Comparison of ENCODE assay signal across 8 mouse cellular contexts in genomic region chr2:48950252-48950315, GRCm38 (mm10). TPM values are rescaled to one million over a fixed set of nuclear protein-coding genes. Genes with fewer than 3 reads are reported as not detected.
DNase-seq lines count a peak whose midpoint lies in the region; ATAC-seq and TF ChIP-seq lines count a peak whose summit lies in the region.

Orc4 (minus strand) TSS chr2:48950277.

- peak within 1 kb of the TSS; percentile 95 for H3K9ac ChIP-seq in limb, embryonic 13.5 days

- H3K27ac ChIP-seq in testis, adult 2 months (ENCODE audit: control insufficient read depth, insufficient read depth, low read depth, low read length), result peak within 1 kb of the TSS; percentile 86
- H3K27ac ChIP-seq in limb, embryonic 13.5 days, result peak within 1 kb of the TSS; percentile 97
- peak within 1 kb of the TSS; percentile 86 for H3K27ac ChIP-seq in small intestine, adult 2 months (ENCODE audit: insufficient read depth, low read depth, low read length)

- no peak for DNase-seq in testis, postnatal 14 days (ENCODE audit: low spot score)
- no peak for DNase-seq in heart, postnatal 14 days
- DNase-seq in thymus, adult 18-20 months, result no peak
- DNase-seq in ovary, postnatal 14 days (ENCODE audit: low spot score), result no peak

- no peaks in the 10 kb centered on the region for H3K4me1 ChIP-seq in testis, adult 2 months (ENCODE audit: control insufficient read depth, insufficient read depth, low read length)
- peaks cover 10% of the 10 kb centered on the region for H3K4me1 ChIP-seq in limb, embryonic 13.5 days
- no peaks in the 10 kb centered on the region for H3K4me1 ChIP-seq in small intestine, adult 2 months (ENCODE audit: control insufficient read depth, insufficient read depth, insufficient read length, low read length)

- TF ChIP-seq POLR2A in testis, adult 2 months (IDR thresholded peaks at IDR 0.05; ENCODE audit: control insufficient read depth, low read depth, low read length), result no peak
- TF ChIP-seq POLR2A in small intestine, adult 2 months (IDR thresholded peaks at IDR 0.05; ENCODE audit: low read depth, low read length), result no peak; the same call in 1 of the 2 replicates

- 0% methylated on average over 2 of the region's 2 CpGs for WGBS in limb, embryonic 13.5 days
- 0% methylated on average over 2 of the region's 2 CpGs for WGBS in small intestine, adult 2 months

- ATAC-seq in erythroblast, adult 5-6 weeks (replicated peaks; ENCODE audit: low FRiP score, poor library complexity, severe bottlenecking), result no peak
- ATAC-seq in limb, embryonic 13.5 days (ENCODE audit: low FRiP score, low read depth), result no peak

- no peaks in the 10 kb centered on the region for H3K27me3 ChIP-seq in testis, adult 2 months (ENCODE audit: control insufficient read depth, insufficient read depth, low read length)
- no peaks in the 10 kb centered on the region for H3K27me3 ChIP-seq in limb, embryonic 13.5 days
- H3K27me3 ChIP-seq in small intestine, adult 2 months (ENCODE audit: control insufficient read depth, insufficient read depth, low read length), result no peaks in the 10 kb centered on the region

- intact Hi-C loops in heart, postnatal 14 days (cut with DNase I), result no loop called here

- H3K4me2 ChIP-seq in limb, embryonic 13.5 days (replicated peaks), result peak within 1 kb of the TSS; percentile 68

- peak within 1 kb of the TSS; percentile 94 for H3K4me3 ChIP-seq in testis, adult 2 months (ENCODE audit: control insufficient read depth, low read depth, low read length)
- H3K4me3 ChIP-seq in limb, embryonic 13.5 days, result peak within 1 kb of the TSS; percentile 90
- H3K4me3 ChIP-seq in small intestine, adult 2 months (ENCODE audit: low read depth, low read length), result peak within 1 kb of the TSS; percentile 97

- H3K9me3 ChIP-seq in limb, embryonic 13.5 days, result no peaks in the 10 kb centered on the region

- no peak for TF ChIP-seq CTCF in testis, adult 2 months (IDR thresholded peaks at IDR 0.05; ENCODE audit: control insufficient read depth, insufficient read depth, insufficient replicate concordance, low read depth, low read length)
- TF ChIP-seq CTCF in small intestine, adult 2 months (IDR thresholded peaks at IDR 0.05; ENCODE audit: extremely low read depth, insufficient read length, insufficient replicate concordance, low read depth, low read length), result no peak

- no peaks in the 10 kb centered on the region for H3K36me3 ChIP-seq in testis, adult 2 months (ENCODE audit: control insufficient read depth, insufficient read depth, low read length)
- H3K36me3 ChIP-seq in limb, embryonic 13.5 days, result no peaks in the 10 kb centered on the region
- no peaks in the 10 kb centered on the region for H3K36me3 ChIP-seq in small intestine, adult 2 months (ENCODE audit: control insufficient read depth, insufficient read depth, low read length)

RNA-seq across cellular contexts. Expression of gene Orc4, which starts in this region (rescaled TPM):
- 4.8 and 9.2 TPM in 2 replicates for polyA plus RNA-seq in testis, adult 2 months (2012; rRNA removed)
- 71.3 and 73.0 TPM in 2 replicates for total RNA-seq in erythroblast, adult 5-6 weeks (2015; ENCODE audit: low replicate concordance)
- total RNA-seq in erythroblast, adult 5-6 weeks (2017; ENCODE audit: low replicate concordance), result 33.1 and 36.5 TPM in 2 replicates
- total RNA-seq in heart, postnatal 14 days (2021), result 10 to 100 TPM; 36.8 to 38.5 TPM
- polyA plus RNA-seq in limb, embryonic 13.5 days (2015; fragmentation: Nextera tagmentation; extraction: Ambion mirVana), result 111 and 120 TPM in 2 replicates
- 1.3 and 1.5 TPM in 2 replicates for polyA plus RNA-seq in small intestine, adult 2 months (2012; rRNA removed)

Comparison
In these comparisons a context has a peak if more than half of its experiments do, and no peak if none do; other contexts are left out.
1. RNA of gene Orc4 (polyA plus RNA-seq): 111 to 120 TPM in limb, embryonic 13.5 days; 4.8 to 9.2 TPM in testis, adult 2 months and 1.3 to 1.5 TPM in small intestine, adult 2 months; every median in the first group is over 10 times any median in the second.
2. Peak in every context shown above with its lines, with median percentiles within 50 percentile points of each other: H3K27ac ChIP-seq and H3K4me3 ChIP-seq.